Mouse (Mus musculus) embryonic facial prominence, embryonic 12.5 days (tissue): ENCODE data around the gene Hist1h2bf. TPM values are rescaled to one million over a fixed set of nuclear protein-coding genes. Genes with fewer than 3 reads are reported as not detected.
A peak's percentile ranks its signal among the peaks of the same experiment; 100 is the strongest.
"Not testable (repeated sequence)": the region's sequence is repeated elsewhere in the genome, so short reads cannot be mapped to it uniquely, and the experiment has no call there.

Experiments
- ATAC-seq: fragments of 200-750 bp; cut with Nextera tagmentation; 2 replicates; pipeline ENCODE4 v1.8.0; 2017; ENCODE audit not compliant: insufficient number of reproducible peaks, insufficient read depth, low FRiP score, low TSS enrichment
- H3K27ac ChIP-seq: fragments of 300-500 bp; sonication (generic); 2 replicates; pipeline ENCODE4 v1.5.1; 2016; ENCODE audit warnings: mild to moderate bottlenecking
- H3K27me3 ChIP-seq: fragments of 300-500 bp; sonication (generic); 2 replicates; pipeline ENCODE4 v1.6.1; 2016; ENCODE audit warnings: mild to moderate bottlenecking, moderate library complexity
- H3K36me3 ChIP-seq: fragments of 300-500 bp; sonication (generic); 2 replicates; pipeline ENCODE4 v1.6.1; 2016; ENCODE audit warnings: mild to moderate bottlenecking
- H3K4me1 ChIP-seq: fragments of 300-500 bp; sonication (generic); 2 replicates; pipeline ENCODE4 v1.6.1; 2016
- H3K4me2 ChIP-seq: fragments of 300-500 bp; sonication (generic); replicated peaks from 2 replicates; pipeline ENCODE4 v1.6.1; 2016; ENCODE audit warnings: mild to moderate bottlenecking, moderate library complexity
- H3K4me3 ChIP-seq: fragments of 300-500 bp; sonication (generic); 2 replicates; pipeline ENCODE4 v1.5.1; 2016; ENCODE audit warnings: mild to moderate bottlenecking
- H3K9ac ChIP-seq: fragments of 300-500 bp; sonication (generic); 2 replicates; pipeline ENCODE4 v1.6.1; 2016; ENCODE audit warnings: mild to moderate bottlenecking, moderate library complexity
- H3K9me3 ChIP-seq: fragments of 300-500 bp; sonication (generic); 2 replicates; pipeline ENCODE4 v1.6.1; 2016; ENCODE audit warnings: mild to moderate bottlenecking, moderate library complexity
- WGBS: fragments of 180-500 bp; shearing (Covaris S2); methylation state at CpG from one replicate; pipeline ENCODE4 v1.1.7; 2016; 5-methylcytosine and 5-hydroxymethylcytosine counted together
- polyA plus RNA-seq: library from polyadenylated mRNA; unstranded; fragments of >200 nt; fragmentation: Nextera tagmentation; extraction: Ambion mirVana; gene quantifications from 2 replicates; pipeline ENCODE4 v1.2.1, GENCODE M21; 2016

Hist1h2bf gene
- polyA plus RNA-seq: 10.7 and 11.9 TPM in 2 replicates

DNA sequence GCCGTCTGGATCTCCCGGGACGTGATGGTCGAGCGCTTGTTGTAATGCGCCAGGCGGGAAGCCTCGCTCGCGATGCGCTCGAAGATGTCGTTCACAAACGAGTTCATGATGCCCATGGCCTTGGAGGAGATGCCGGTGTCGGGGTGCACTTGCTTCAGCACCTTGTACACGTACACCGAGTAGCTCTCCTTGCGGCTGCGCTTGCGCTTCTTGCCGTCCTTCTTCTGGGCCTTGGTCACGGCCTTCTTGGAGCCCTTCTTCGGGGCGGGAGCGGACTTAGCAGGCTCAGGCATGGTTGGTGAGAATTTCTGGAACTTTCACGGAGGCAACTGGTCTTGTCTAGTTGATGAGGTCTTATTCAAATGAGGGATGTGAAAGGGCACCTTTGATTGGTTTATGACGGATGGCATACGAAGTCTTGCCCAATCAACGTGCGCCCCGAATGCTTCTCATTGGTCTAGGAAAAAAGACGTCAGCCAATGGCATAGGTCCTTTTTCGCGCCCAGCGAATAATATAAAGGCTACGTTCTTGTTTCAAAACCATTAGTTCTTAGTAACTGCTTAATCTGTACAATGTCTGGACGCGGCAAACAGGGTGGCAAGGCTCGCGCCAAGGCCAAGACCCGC, at the start of gene Hist1h2bf, which contains the start of gene Hist1h2ad:
Hist1h2bf (minus strand) TSS at position 299 of the 627 bp plus-strand sequence.
Hist1h2ad (plus strand) TSS at position 484 of the 627 bp plus-strand sequence.
- peak within 1 kb of the TSS; percentile 72 for H3K9ac ChIP-seq
- not testable (repeated sequence) for H3K27me3 ChIP-seq, H3K9me3 ChIP-seq, H3K36me3 ChIP-seq
- H3K27ac ChIP-seq: peak within 1 kb of the TSS; percentile 96
- peak; percentile 91 for ATAC-seq
- H3K4me2 ChIP-seq: peak within 1 kb of the TSS; percentile 75
- peaks cover 19% of the 10 kb centered on the region; the same call in 1 of the 2 replicates for H3K4me1 ChIP-seq
- H3K4me3 ChIP-seq: peak within 1 kb of the TSS; percentile 52
- under 1% methylated on average over 42 of the region's 42 CpGs for WGBS

DNA sequence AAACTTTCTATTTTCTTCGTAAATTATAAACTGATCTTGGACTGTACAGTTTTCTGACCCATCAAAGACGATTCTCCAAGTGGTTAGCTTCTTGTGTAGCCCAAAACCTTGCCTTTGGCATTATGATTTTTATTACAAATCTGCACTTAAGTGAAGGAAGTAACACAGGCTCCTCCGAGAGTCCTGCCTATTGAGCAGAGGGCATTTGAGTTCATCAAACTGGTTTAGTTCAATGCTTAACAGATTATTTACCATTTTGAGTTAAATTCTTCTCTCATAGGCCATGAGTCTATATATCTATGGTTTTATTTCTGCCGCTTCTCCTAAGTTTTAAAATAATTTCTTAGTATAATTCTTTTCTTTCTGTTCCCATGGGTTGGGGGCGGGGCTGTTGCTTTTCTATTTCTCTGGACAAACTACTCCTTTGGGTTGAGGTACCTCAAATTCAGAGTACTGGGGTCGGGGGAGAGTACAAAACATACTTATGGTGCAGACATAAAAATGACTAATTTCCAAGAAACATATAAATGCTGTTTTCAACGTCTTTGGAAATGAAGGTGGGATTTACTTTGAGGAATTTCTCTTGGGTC, 49.0 kb upstream of the Hist1h2bf start:
- ATAC-seq: no peak
- H3K4me2 ChIP-seq: peak overlapping the region; percentile 82
- 0 out of 2 replicates have a peak, but pooled peaks cover 2% of the 10 kb centered on the region for H3K4me1 ChIP-seq
- no peaks in the 10 kb centered on the region for H3K36me3 ChIP-seq
- peak overlapping the region; percentile 94 for H3K9ac ChIP-seq
- H3K27me3 ChIP-seq: no peaks in the 10 kb centered on the region
- peak overlapping the region; percentile 98 for H3K27ac ChIP-seq
- H3K9me3 ChIP-seq: no peaks in the 10 kb centered on the region
- WGBS: 29% methylated on average over 7 of the region's 7 CpGs
- H3K4me3 ChIP-seq: peak overlapping the region; percentile 69

DNA sequence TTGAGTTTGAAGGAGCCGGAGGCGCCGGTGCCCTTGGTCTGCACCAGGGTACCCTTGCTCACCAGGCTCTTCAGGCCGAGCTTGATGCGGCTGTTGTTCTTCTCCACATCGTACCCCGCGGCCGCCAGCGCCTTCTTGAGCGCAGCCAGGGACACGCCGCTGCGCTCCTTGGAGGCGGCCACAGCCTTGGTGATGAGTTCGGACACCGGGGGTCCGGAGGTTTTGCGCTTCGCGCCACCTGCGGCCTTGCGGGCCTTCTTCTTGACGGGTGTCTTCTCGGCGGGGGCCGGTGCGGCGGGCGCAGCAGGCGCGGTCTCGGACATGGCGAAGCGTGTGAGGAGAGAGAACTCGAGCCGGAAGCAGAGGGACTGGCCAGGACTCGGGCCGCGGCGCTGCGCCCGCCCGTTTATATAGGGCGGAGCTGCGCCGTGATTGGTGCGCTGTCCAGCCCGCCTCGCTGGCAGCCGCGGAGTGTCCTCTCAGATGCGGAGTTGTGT, 48.2 kb upstream of the Hist1h2bf start, which contains the start of gene Hist1h1e:
Hist1h1e (minus strand) TSS at position 384 of the 497 bp plus-strand sequence.
- Histone ChIP-seq H3K9ac (peak within 1 kb of the TSS; percentile 94), H3K4me2 (peak within 1 kb of the TSS; percentile 82), H3K4me3 (peak within 1 kb of the TSS; percentile 69), H3K27ac (peak within 1 kb of the TSS; percentile 98)
- not testable (repeated sequence) for H3K27me3 ChIP-seq, H3K36me3 ChIP-seq, H3K4me1 ChIP-seq, H3K9me3 ChIP-seq
- ATAC-seq: peak; percentile 93
- under 1% methylated on average over 53 of the region's 53 CpGs for WGBS

DNA sequence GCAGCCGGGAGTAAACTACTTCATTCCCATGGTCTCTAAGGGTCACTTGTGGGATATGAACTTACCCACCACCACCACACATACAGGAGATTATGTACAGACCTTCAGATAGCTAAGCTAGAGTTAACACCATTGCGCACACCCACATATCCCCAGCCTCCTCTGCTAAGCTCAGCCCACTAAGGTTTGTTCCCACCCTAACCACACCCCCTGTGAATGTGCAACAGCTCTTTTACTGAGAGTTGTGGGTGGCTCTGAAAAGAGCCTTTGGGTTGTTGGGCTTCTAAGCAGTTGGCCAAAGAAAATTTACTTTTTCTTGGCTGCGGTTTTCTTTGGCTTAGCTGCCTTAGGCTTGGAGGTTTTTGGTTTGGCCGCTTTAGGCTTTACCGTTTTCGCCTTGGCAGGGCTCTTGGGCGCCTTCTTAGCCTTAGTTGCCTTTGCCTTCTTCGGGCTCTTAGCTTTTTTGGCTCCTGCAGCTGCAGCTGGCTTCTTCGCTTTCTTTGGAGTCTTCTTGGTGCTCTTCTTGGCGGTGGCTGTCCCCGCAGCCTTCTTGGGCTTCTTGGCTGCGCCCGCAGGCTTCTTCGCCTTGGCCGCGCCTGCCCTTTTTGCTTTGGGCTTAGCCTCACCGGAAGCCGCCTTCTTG, 47.7 kb upstream of the Hist1h2bf start:
- Histone ChIP-seq H3K27me3 (no peaks in the 10 kb centered on the region), H3K4me1 (0 out of 2 replicates have a peak, but pooled peaks cover 2% of the 10 kb centered on the region), H3K27ac (peak overlapping the region; percentile 98), H3K4me2 (peak overlapping the region; percentile 82), H3K36me3 (no peaks in the 10 kb centered on the region), H3K9ac (peak overlapping the region; percentile 94), H3K4me3 (peak overlapping the region; percentile 69), H3K9me3 (no peaks in the 10 kb centered on the region)
- ATAC-seq: peak; percentile 86
- under 1% methylated on average over 18 of the region's 18 CpGs for WGBS

DNA sequence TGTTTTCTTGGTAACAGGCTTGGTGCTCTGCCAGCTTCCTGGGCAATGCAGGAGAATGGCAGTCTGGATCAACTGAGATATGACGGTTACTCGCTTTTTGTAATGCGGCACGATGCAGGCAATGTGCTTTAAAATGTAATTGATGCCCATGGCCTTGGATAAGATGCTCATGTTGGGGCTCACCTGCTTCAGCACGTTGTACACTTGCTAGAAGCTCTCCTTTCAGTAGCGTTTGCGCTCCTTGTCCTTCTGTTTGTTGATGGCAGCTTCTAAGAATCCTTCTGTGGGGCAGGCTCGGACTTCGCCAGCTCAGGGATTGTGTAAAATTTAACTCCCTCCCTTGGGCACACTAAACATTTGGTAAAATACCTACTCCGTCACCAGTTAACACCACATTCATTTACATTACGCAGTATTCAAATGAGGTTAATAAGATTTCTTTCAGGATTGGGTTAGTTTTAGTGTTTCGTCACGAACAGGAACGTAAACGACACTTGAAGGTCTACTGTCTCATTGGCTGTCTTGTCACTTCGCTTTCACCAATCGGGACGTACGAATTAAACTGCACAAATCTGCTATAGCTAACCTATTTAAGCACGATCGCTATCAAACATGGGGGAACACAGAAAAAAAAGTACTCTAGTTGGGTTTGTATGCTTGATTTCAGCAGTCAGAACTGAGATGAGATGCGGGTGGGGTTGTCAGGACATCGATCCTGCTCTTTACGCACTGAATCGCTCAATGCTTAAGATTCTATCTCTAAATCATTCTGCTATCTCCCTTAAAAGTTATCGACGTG, 46.9 kb upstream of the Hist1h2bf start, which contains the start of gene Hist1h2be:
Hist1h2be (minus strand) TSS at position 392 of the 799 bp plus-strand sequence.
- ATAC-seq: peak; percentile 83
- Histone ChIP-seq H3K4me1 (0 out of 2 replicates have a peak, but pooled peaks cover 2% of the 10 kb centered on the region), H3K9ac (peak within 1 kb of the TSS; percentile 94), H3K27me3 (no peaks in the 10 kb centered on the region), H3K9me3 (no peaks in the 10 kb centered on the region), H3K4me2 (peak within 1 kb of the TSS; percentile 82), H3K27ac (peak within 1 kb of the TSS; percentile 98), H3K36me3 (no peaks in the 10 kb centered on the region), H3K4me3 (peak within 1 kb of the TSS; percentile 69)
- WGBS: under 1% methylated on average over 27 of the region's 27 CpGs

DNA sequence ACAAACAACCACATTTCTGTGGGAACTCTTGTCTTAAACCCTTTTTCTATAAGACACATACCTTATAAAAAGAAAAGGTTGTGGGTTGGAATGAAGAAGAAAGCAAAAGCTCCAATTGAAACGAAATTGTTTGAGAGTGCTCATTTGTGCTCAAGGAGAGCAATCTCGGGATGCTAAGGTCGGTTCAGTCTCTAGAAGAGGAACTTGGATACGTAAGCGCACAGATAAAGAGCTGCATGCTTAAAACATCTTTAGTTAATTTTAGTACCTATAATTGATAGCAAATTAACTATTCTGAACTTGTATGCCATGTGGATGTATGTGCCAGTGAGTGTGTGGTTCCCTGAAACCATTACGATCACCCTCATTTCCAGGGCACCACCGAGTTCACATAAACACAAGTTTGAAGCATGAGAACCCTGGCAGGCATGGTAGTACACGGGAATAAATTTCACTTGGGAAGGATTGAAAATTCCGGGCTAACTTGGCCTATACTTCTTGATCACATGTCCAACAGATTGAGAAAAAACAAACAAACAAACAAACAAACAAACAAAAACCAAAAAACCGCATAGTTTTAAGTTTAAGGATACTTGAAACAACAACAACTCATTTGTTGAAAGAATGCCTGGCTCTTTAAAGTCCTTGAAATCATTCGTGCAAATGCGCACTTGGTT, 46.2 kb upstream of the Hist1h2bf start:
- 56% methylated on average over 12 of the region's 12 CpGs for WGBS
- Histone ChIP-seq H3K27me3 (no peaks in the 10 kb centered on the region), H3K27ac (peak overlapping the region; percentile 98), H3K9ac (peak overlapping the region; percentile 66), H3K36me3 (no peaks in the 10 kb centered on the region), H3K4me2 (peak overlapping the region; percentile 82), H3K4me3 (peak overlapping the region; percentile 69), H3K4me1 (0 out of 2 replicates have a peak, but pooled peaks cover 2% of the 10 kb centered on the region), H3K9me3 (no peaks in the 10 kb centered on the region)
- ATAC-seq: no peak

DNA sequence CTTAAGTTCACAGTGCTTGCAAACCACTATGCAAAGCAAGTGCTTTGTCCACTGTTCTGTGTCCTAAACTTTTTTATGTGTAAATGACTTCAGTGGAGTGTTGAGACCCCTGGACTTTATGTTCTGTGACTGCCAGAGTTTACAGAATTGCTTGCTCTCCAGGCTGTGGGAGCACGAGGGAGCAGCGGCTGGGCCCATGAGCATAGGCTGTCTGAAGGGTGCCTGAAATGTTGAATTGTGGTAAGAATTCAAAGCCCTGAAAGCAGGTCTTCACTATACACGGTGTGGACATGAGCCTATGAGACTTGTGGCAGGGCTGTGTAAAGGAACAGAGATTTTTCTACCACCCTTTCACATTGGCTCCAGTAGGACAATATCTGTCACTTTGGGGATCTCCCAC, 37.6 kb upstream of the Hist1h2bf start:
- 89% methylated on average over 3 of the region's 3 CpGs for WGBS
- no peak overlapping the region for H3K4me3 ChIP-seq
- no peak overlapping the region for H3K4me2 ChIP-seq
- H3K27ac ChIP-seq: no peak overlapping the region
- no peaks in the 10 kb centered on the region for H3K36me3 ChIP-seq
- H3K27me3 ChIP-seq: no peaks in the 10 kb centered on the region
- no peaks in the 10 kb centered on the region for H3K9me3 ChIP-seq
- ATAC-seq: no peak
- no peaks in the 10 kb centered on the region for H3K4me1 ChIP-seq
- H3K9ac ChIP-seq: no peak overlapping the region

DNA sequence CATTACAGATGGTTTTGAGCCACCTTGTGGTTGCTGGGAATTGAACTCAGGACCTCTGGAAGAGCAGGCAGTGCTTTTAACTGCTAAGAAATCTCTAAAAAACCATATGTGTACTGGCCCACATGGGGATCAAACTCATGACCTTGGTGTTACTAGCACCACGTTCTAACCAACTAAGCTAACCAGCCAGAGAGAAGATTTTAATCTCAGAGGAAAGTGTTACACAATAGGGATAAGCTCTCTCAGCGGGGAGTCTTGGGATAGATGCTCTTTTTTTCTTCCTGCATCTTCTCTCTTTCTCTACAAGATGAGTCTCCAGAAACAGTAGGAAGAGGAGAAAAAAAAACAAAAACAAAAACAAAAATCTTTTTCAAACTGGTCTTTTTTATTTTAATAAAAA, 36.4 kb upstream of the Hist1h2bf start:
- H3K27ac ChIP-seq: no peak overlapping the region
- H3K9ac ChIP-seq: no peak overlapping the region
- H3K9me3 ChIP-seq: no peaks in the 10 kb centered on the region
- no peaks in the 10 kb centered on the region for H3K36me3 ChIP-seq
- no peak for ATAC-seq
- H3K4me1 ChIP-seq: no peaks in the 10 kb centered on the region
- no peaks in the 10 kb centered on the region for H3K27me3 ChIP-seq
- H3K4me3 ChIP-seq: no peak overlapping the region
- H3K4me2 ChIP-seq: no peak overlapping the region
- WGBS: 65% methylated on average over 2 of the region's 2 CpGs

DNA sequence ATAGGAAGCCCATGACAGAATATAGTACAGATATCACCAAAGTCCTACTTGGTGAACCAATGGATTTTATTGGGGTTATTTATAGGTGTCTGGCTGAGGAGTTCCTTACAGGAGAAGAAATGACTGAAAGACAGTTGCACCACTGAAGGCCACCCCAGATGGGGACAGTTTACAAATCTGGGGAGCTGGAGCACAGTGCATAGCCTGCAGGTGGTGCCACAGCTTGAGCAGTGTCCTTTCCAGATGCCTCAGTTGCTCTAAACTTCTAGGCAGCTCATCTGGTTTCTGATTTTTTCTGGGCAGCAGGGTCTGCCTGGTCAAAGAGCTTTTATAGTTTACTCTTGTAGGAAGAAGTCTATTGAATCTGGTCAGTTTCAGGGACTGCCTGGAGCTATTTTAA, 35.8 kb upstream of the Hist1h2bf start:
- Histone ChIP-seq H3K27me3 (no peaks in the 10 kb centered on the region), H3K4me2 (no peak overlapping the region)

DNA sequence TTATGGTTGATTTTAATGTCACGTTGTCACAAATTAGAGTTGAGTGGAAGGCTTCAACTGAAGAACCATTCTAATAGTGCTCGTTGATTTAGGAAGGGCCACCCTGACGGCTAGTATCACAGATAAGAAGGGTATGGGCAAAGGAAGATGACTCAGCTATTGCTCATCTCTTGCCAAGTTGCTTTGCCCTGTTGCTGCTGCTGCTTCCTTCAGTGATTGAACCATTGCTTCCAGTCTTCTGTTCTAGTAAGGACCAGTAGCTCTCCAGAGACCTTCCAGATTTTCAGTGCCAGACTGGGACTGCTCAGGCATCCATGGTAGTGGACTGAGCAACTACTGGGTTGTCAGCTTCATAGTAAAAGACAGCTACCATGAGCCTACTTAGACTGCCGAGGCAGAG, 35.2 kb upstream of the Hist1h2bf start:
- Histone ChIP-seq H3K9me3 (no peaks in the 10 kb centered on the region), H3K4me3 (no peak overlapping the region), H3K4me1 (no peaks in the 10 kb centered on the region), H3K9ac (no peak overlapping the region), H3K36me3 (no peaks in the 10 kb centered on the region), H3K27ac (no peak overlapping the region), H3K4me2 (no peak overlapping the region), H3K27me3 (no peaks in the 10 kb centered on the region)
- WGBS: 84% methylated on average over 4 of the region's 4 CpGs
- no peak for ATAC-seq

More for the DNA sequence above, 35.8 kb upstream of the Hist1h2bf start:
- ATAC-seq: no peak
- Histone ChIP-seq H3K9ac (no peak overlapping the region), H3K9me3 (no peaks in the 10 kb centered on the region), H3K4me1 (no peaks in the 10 kb centered on the region), H3K4me3 (no peak overlapping the region), H3K36me3 (no peaks in the 10 kb centered on the region), H3K27ac (no peak overlapping the region)

DNA sequence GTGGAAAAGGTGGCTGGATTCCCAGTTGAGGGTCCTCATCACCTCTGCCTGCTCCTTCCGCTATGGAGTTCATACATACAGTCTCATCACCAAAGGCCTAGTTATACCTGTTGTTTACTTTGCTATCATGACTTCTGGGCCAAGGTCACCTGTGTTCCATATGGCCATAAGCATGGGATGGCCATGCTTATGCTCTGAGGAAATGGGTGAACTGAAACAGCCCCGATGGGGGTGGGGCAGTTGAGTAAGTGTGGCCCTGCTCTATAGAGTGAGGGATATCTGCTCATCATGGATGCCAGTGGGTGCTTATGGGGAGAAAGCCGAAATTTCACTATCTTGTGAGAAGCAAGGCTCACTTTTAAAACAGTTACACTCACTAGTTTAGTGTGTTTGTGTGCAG, 31.1 kb upstream of the Hist1h2bf start:
- H3K4me1 ChIP-seq: no peaks in the 10 kb centered on the region
- no peak overlapping the region for H3K27ac ChIP-seq
- H3K27me3 ChIP-seq: no peaks in the 10 kb centered on the region
- no peak for ATAC-seq
- H3K4me3 ChIP-seq: no peak overlapping the region
- no peak overlapping the region for H3K4me2 ChIP-seq
- H3K36me3 ChIP-seq: no peaks in the 10 kb centered on the region
- H3K9ac ChIP-seq: no peak overlapping the region
- 90% methylated on average over 3 of the region's 3 CpGs for WGBS
- no peaks in the 10 kb centered on the region for H3K9me3 ChIP-seq
